Mouse (Mus musculus): ENCODE measurements around the gene Pin1. TPM values are rescaled to one million over a fixed set of nuclear protein-coding genes. Genes with fewer than 3 reads are reported as not detected.

Pin1 gene
- polyA plus RNA-seq, 1 experiment from 2014 or later, result 27.1 TPM

GRCm38 (mm10) chr9:20639486-20639885, 12.4 kb upstream of the Pin1 start:
- ChIA-PET POLR2A (no interaction called here), CTCF (interaction anchor here (0.7 to 1.5 kb wide), 2 partner anchors 20 to 30 kb away, joined by 3 read pairs; no protein-coding TSS in a partner anchor)
- ATAC-seq, result no peak
- no peak for DNase-seq (ENCODE audit: low read depth, low spot score)
- in situ Hi-C loops (cut with MboI; ENCODE audit: low pct_unique_long_range_greater_than_20kb), result no loop called here
- TF ChIP-seq CTCF (IDR thresholded peaks at IDR 0.05), result no peak
- no peaks in the 10 kb centered on the region for H3K27me3 ChIP-seq

- in situ Hi-C loops (cut with MboI; ENCODE audit: low pct_unique_long_range_greater_than_20kb), result loop anchor here (10.0 kb wide), 1 partner anchor 167 kb away; no protein-coding TSS in a partner anchor
- TF ChIP-seq CTCF (IDR thresholded peaks at IDR 0.05), result no peak
- no peak for DNase-seq (ENCODE audit: low read depth, low spot score)
Observed at GRCm38 (mm10) chr9:20641501-20641900, 10.4 kb upstream of the Pin1 start.

GRCm38 (mm10) chr9:20642101-20642895, 9.6 kb upstream of the Pin1 start, which contains the start of gene Ubl5:
Gene Ubl5, plus strand, starts transcription at chr9:20642878.
- POLR2A ChIA-PET, result no interaction called here
- CTCF ChIA-PET, result interaction anchor here (0.7 to 1.4 kb wide), 2 partner anchors 10 to 19 kb away, joined by 3 read pairs; no protein-coding TSS in a partner anchor
- DNase-seq (ENCODE audit: low read depth, low spot score), result peak; percentile 54
- TF ChIP-seq CTCF (IDR thresholded peaks at IDR 0.05), result no peak
- ATAC-seq, result peak; percentile 87
- no peaks in the 10 kb centered on the region for H3K27me3 ChIP-seq
- in situ Hi-C loops (cut with MboI; ENCODE audit: low pct_unique_long_range_greater_than_20kb), result loop anchor here (10.0 kb wide), 1 partner anchor 167 kb away; no protein-coding TSS in a partner anchor

More at GRCm38 (mm10) chr9:20641501-20641900, 10.4 kb upstream of the Pin1 start:
- ChIA-PET POLR2A (no interaction called here), CTCF (no interaction called here)
- ATAC-seq, result no peak
- H3K27me3 ChIP-seq, result no peaks in the 10 kb centered on the region

GRCm38 (mm10) chr9:20642896-20643466, 8.9 kb upstream of the Pin1 start:
- CTCF ChIA-PET, result interaction anchor here (0.7 to 1.4 kb wide), 3 partner anchors 11 to 19 kb away, joined by 3 read pairs; no protein-coding TSS in a partner anchor
- in situ Hi-C loops (cut with MboI; ENCODE audit: low pct_unique_long_range_greater_than_20kb), result loop anchor here (10.0 kb wide), 1 partner anchor 168 kb away; no protein-coding TSS in a partner anchor
- ATAC-seq, result peak; percentile 79
- H3K27me3 ChIP-seq, result no peaks in the 10 kb centered on the region
- TF ChIP-seq CTCF (IDR thresholded peaks at IDR 0.05), result no peak
- POLR2A ChIA-PET, result no interaction called here
- DNase-seq (ENCODE audit: low read depth, low spot score), result peak; percentile 35

GRCm38 (mm10) chr9:20643781-20644180, 8.1 kb upstream of the Pin1 start:
- H3K27me3 ChIP-seq, result no peaks in the 10 kb centered on the region
- no peak for ATAC-seq
- ChIA-PET CTCF (interaction anchor here (1.2 to 1.4 kb wide), 2 partner anchors 10 to 18 kb away, joined by 3 read pairs; no protein-coding TSS in a partner anchor), POLR2A (no interaction called here)
- in situ Hi-C loops (cut with MboI; ENCODE audit: low pct_unique_long_range_greater_than_20kb), result loop anchor here (10.0 kb wide), 1 partner anchor 169 kb away; no protein-coding TSS in a partner anchor
- TF ChIP-seq CTCF (IDR thresholded peaks at IDR 0.05), result no peak
- DNase-seq (ENCODE audit: low read depth, low spot score), result no peak

- in situ Hi-C loops (cut with MboI; ENCODE audit: low pct_unique_long_range_greater_than_20kb), result loop anchor here (10.0 kb wide), 1 partner anchor 170 kb away; no protein-coding TSS in a partner anchor
- no peaks in the 10 kb centered on the region for H3K27me3 ChIP-seq
- ChIA-PET CTCF (no interaction called here), POLR2A (interaction anchor here (1.0 kb wide), 1 partner anchor 9 kb away, joined by 3 read pairs; no protein-coding TSS in a partner anchor)
- no peak for TF ChIP-seq CTCF (IDR thresholded peaks at IDR 0.05)
- ATAC-seq (peak; percentile 31), DNase-seq (ENCODE audit: low read depth, low spot score) (no peak)
Observed at GRCm38 (mm10) chr9:20644360-20645081, 7.4 kb upstream of the Pin1 start, which contains the start of gene Fbxl12. Gene Fbxl12, minus strand, starts transcription at chr9:20644767.

GRCm38 (mm10) chr9:20645121-20645520, 6.8 kb upstream of the Pin1 start:
- in situ Hi-C loops (cut with MboI; ENCODE audit: low pct_unique_long_range_greater_than_20kb), result loop anchor here (10.0 kb wide), 1 partner anchor 170 kb away; no protein-coding TSS in a partner anchor
- no peak for ATAC-seq
- no peak for TF ChIP-seq CTCF (IDR thresholded peaks at IDR 0.05)
- DNase-seq (ENCODE audit: low read depth, low spot score), result no peak
- CTCF ChIA-PET, result no interaction called here
- POLR2A ChIA-PET, result interaction anchor here (1.0 kb wide), 1 partner anchor 9 kb away, joined by 3 read pairs; no protein-coding TSS in a partner anchor
- no peaks in the 10 kb centered on the region for H3K27me3 ChIP-seq

- H3K27me3 ChIP-seq, result no peaks in the 10 kb centered on the region
- in situ Hi-C loops (cut with MboI; ENCODE audit: low pct_unique_long_range_greater_than_20kb), result no loop called here
- ChIA-PET POLR2A (no interaction called here), CTCF (interaction anchor here (0.7 to 3.5 kb wide), 3 partner anchors 10 to 17 kb away, joined by 3 to 12 read pairs (median 4); no protein-coding TSS in a partner anchor)
- ATAC-seq, result peak; percentile 0
- TF ChIP-seq CTCF (IDR thresholded peaks at IDR 0.05), result no peak
- DNase-seq (ENCODE audit: low read depth, low spot score), result no peak
Observed at GRCm38 (mm10) chr9:20652260-20652658, 364 bp downstream of the Pin1 start.

GRCm38 (mm10) chr9:20653859-20654258, 2.0 kb downstream of the Pin1 start:
- ChIA-PET CTCF (interaction anchor here (0.7 to 3.5 kb wide), 2 partner anchors 8 to 10 kb away, joined by 3 to 12 read pairs; no protein-coding TSS in a partner anchor), POLR2A (interaction anchor here (0.6 to 0.7 kb wide), 2 partner anchors 9 to 76 kb away, joined by 3 to 5 read pairs; no protein-coding TSS in a partner anchor)
- ATAC-seq, result no peak
- H3K27me3 ChIP-seq, result no peaks in the 10 kb centered on the region
- no peak for DNase-seq (ENCODE audit: low read depth, low spot score)
- no peak for TF ChIP-seq CTCF (IDR thresholded peaks at IDR 0.05)
- in situ Hi-C loops (cut with MboI; ENCODE audit: low pct_unique_long_range_greater_than_20kb), result no loop called here

- ChIA-PET CTCF (interaction anchor here (1.2 kb wide), 1 partner anchor 12 kb away, joined by 3 read pairs; no protein-coding TSS in a partner anchor), POLR2A (interaction anchor here (0.5 kb wide), 1 partner anchor 9 kb away, joined by 3 read pairs; no protein-coding TSS in a partner anchor)
- DNase-seq (ENCODE audit: low read depth, low spot score) (no peak), ATAC-seq (no peak)
- no peak for TF ChIP-seq CTCF (IDR thresholded peaks at IDR 0.05)
- in situ Hi-C loops (cut with MboI; ENCODE audit: low pct_unique_long_range_greater_than_20kb), result no loop called here
- H3K27me3 ChIP-seq, result no peaks in the 10 kb centered on the region
Observed at GRCm38 (mm10) chr9:20657546-20657945, 5.7 kb downstream of the Pin1 start.
